Mouse (Mus musculus) layer of hippocampus, adult 2 months (tissue): ENCODE measurements around the gene Nxnl1. TPM values are rescaled to one million over a fixed set of nuclear protein-coding genes. Genes with fewer than 3 reads are reported as not detected.

ENCODE experiments used
- DNase-seq, 2 experiments: peaks; one replicate each; pipeline ENCODE4 v3.0.0; 2022; ENCODE audit warnings: low spot score in 2 of 2
- H3K27ac ChIP-seq: fragments of 200-600 bp; 2 replicates; pipeline ENCODE4 v1.8.1; 2022
- H3K4me3 ChIP-seq: fragments of 200-600 bp; 2 replicates; pipeline ENCODE4 v1.8.1; 2022; ENCODE audit warnings: mild to moderate bottlenecking
- CTCF ChIP-seq: fragments of 200-600 bp; conservative IDR thresholded peaks from 2 replicates; pipeline ENCODE4 v1.8.1; 2022; ENCODE audit warnings: antibody characterized with exemption, mild to moderate bottlenecking, moderate library complexity
- total RNA-seq, 2 experiments: library from RNA; stranded (reverse); gene quantifications; 2 replicates each; pipeline ENCODE4 v1.2.3; 2021

Nxnl1 gene
- total RNA-seq, 2 experiments from 2014 or later, result not detected

GRCm38 (mm10) chr8:71575020-71575419 lies 8.6 kb upstream of the Nxnl1 start:
- TF ChIP-seq CTCF, result no peak
- Histone ChIP-seq H3K4me3 (no peak overlapping the region), H3K27ac (no peak overlapping the region)
- no peak for DNase-seq

GRCm38 (mm10) chr8:71574426-71574825 lies 8.0 kb upstream of the Nxnl1 start:
- no peak overlapping the region for H3K27ac ChIP-seq
- H3K4me3 ChIP-seq, result no peak overlapping the region
- no peak for DNase-seq
- no peak for TF ChIP-seq CTCF

GRCm38 (mm10) chr8:71572847-71573633 lies 6.6 kb upstream of the Nxnl1 start:
- H3K27ac ChIP-seq, result peak overlapping the region; percentile 95
- TF ChIP-seq CTCF, result no peak
- peak; percentile 86 to 89 for DNase-seq
- peak overlapping the region; percentile 43 for H3K4me3 ChIP-seq

- H3K4me3 ChIP-seq, result peak overlapping the region; percentile 75; the same call in 1 of the 2 replicates
- TF ChIP-seq CTCF, result no peak
- DNase-seq, result no peak
- H3K27ac ChIP-seq, result peak overlapping the region; percentile 95
Measured at GRCm38 (mm10) chr8:71572077-71572476, 5.7 kb upstream of the Nxnl1 start.

- no peak; the same call in 1 of the 2 replicates for TF ChIP-seq CTCF
- Histone ChIP-seq H3K4me3 (peak overlapping the region; percentile 75), H3K27ac (peak overlapping the region; percentile 95)
- peak; percentile 92 to 97 for DNase-seq
Measured at GRCm38 (mm10) chr8:71570291-71570954, 4.0 kb upstream of the Nxnl1 start.

- peak; percentile 83 to 92 for DNase-seq
- Histone ChIP-seq H3K27ac (peak overlapping the region; percentile 95), H3K4me3 (peak overlapping the region; percentile 75)
- no peak for TF ChIP-seq CTCF
Measured at GRCm38 (mm10) chr8:71569366-71570290, 3.2 kb upstream of the Nxnl1 start.

- no peak for TF ChIP-seq CTCF
- Histone ChIP-seq H3K27ac (peak overlapping the region; percentile 95), H3K4me3 (peak overlapping the region; percentile 75)
- no peak for DNase-seq
Measured at GRCm38 (mm10) chr8:71568941-71569340, 2.5 kb upstream of the Nxnl1 start.

GRCm38 (mm10) chr8:71568387-71568937 lies 2.1 kb upstream of the Nxnl1 start, which contains the start of gene Slc27a1:
Gene Slc27a1, plus strand, starts transcription at chr8:71568882.
- TF ChIP-seq CTCF, result no peak
- peak within 1 kb of the TSS; percentile 75 for H3K4me3 ChIP-seq

GRCm38 (mm10) chr8:71567587-71567986 lies 1.2 kb upstream of the Nxnl1 start:
- TF ChIP-seq CTCF, result no peak
- Histone ChIP-seq H3K4me3 (no peak overlapping the region), H3K27ac (peak overlapping the region; percentile 95)
- DNase-seq, result no peak

More at GRCm38 (mm10) chr8:71568387-71568937, 2.1 kb upstream of the Nxnl1 start, which contains the start of gene Slc27a1:
- peak within 1 kb of the TSS; percentile 95 for H3K27ac ChIP-seq
- peak; percentile 70 to 72 for DNase-seq

- TF ChIP-seq CTCF, result peak; percentile 60
- no peak overlapping the region for H3K4me3 ChIP-seq
- H3K27ac ChIP-seq, result no peak overlapping the region
- DNase-seq, result no peak
Measured at GRCm38 (mm10) chr8:71563992-71564391, 2.4 kb downstream of the Nxnl1 start.

- Histone ChIP-seq H3K4me3 (peak overlapping the region; percentile 38), H3K27ac (0 out of 2 replicates have a peak overlapping the region, but pooled peaks have one; percentile 11)
- DNase-seq, result peak in 1 of 2 experiments; percentile 70
- TF ChIP-seq CTCF, result peak; percentile 93
Measured at GRCm38 (mm10) chr8:71562751-71563150, 3.6 kb downstream of the Nxnl1 start.

- no peak overlapping the region for H3K4me3 ChIP-seq
- H3K27ac ChIP-seq, result no peak overlapping the region
- DNase-seq, result peak in 1 of 2 experiments; percentile 66
- TF ChIP-seq CTCF, result peak; percentile 91
Measured at GRCm38 (mm10) chr8:71561401-71561800, 5.0 kb downstream of the Nxnl1 start.
